Mouse (Mus musculus) myocyte (in vitro differentiated cells): ENCODE data around the gene Tada3. TPM values are rescaled to one million over a fixed set of nuclear protein-coding genes. Genes with fewer than 3 reads are reported as not detected.

Source experiments
- H3K27me3 ChIP-seq: one replicate; pipeline ENCODE4 v1.6.1; 2011; ENCODE audit not compliant: control insufficient read depth, insufficient read depth, insufficient read length
- H3K36me3 ChIP-seq: one replicate; pipeline ENCODE4 v1.6.1; 2011; ENCODE audit not compliant: control insufficient read depth, insufficient read depth
- H3K4me2 ChIP-seq: one replicate; pipeline ENCODE4 v1.6.1; 2011; ENCODE audit warnings: low read depth, control low read depth
- H3K4me3 ChIP-seq: one replicate; pipeline ENCODE4 v1.5.1; 2011; ENCODE audit warnings: mild to moderate bottlenecking, control low read depth, moderate library complexity
- H3K79me2 ChIP-seq: one replicate; pipeline ENCODE4 v1.6.1; 2011; ENCODE audit not compliant: control insufficient read depth, insufficient read depth
- H3ac ChIP-seq: one replicate; pipeline ENCODE4 v1.6.1; 2011; ENCODE audit not compliant: control insufficient read depth, insufficient read length
- CEBPB ChIP-seq: IDR thresholded peaks from 2 replicates; pipeline ENCODE4 v1.6.1; 2011; ENCODE audit warnings: mild to moderate bottlenecking, moderate library complexity; ENCODE audit not compliant: poor library complexity, insufficient read depth, severe bottlenecking
- E2F4 ChIP-seq: IDR thresholded peaks from one replicate; pipeline ENCODE4 v1.6.1; 2011; ENCODE audit warnings: mild to moderate bottlenecking, control low read depth, moderate library complexity; ENCODE audit not compliant: insufficient read depth
- MAX ChIP-seq: IDR thresholded peaks from one replicate; pipeline ENCODE4 v1.6.1; 2011; ENCODE audit warnings: low read depth, mild to moderate bottlenecking, control low read depth
- MYOD1 ChIP-seq, 3 experiments: IDR thresholded peaks; one replicate each; pipeline ENCODE4 v1.6.1; 2011; ENCODE audit warnings: control low read depth in 2 of 3, low read depth in 2 of 3, mild to moderate bottlenecking in 2 of 3, moderate library complexity in 1 of 3; ENCODE audit not compliant: insufficient read length in 2 of 3, control insufficient read depth in 1 of 3
- MYOG ChIP-seq, 3 experiments: IDR thresholded peaks; one replicate each; pipeline ENCODE4 v1.6.1; 2011; ENCODE audit warnings: control low read depth in 2 of 3, low read depth in 2 of 3, mild to moderate bottlenecking in 2 of 3; ENCODE audit not compliant: insufficient read length in 2 of 3, control insufficient read depth in 1 of 3, insufficient read depth in 1 of 3
- POLR2A ChIP-seq: IDR thresholded peaks from one replicate; pipeline ENCODE4 v1.6.1; 2011; ENCODE audit warnings: low read depth, mild to moderate bottlenecking, control low read depth, moderate library complexity; ENCODE audit not compliant: insufficient read length
- POLR2AphosphoS2 ChIP-seq: IDR thresholded peaks from one replicate; pipeline ENCODE4 v1.6.1; 2011; ENCODE audit warnings: low read depth, control low read depth; ENCODE audit not compliant: insufficient read length
- REST ChIP-seq: IDR thresholded peaks from one replicate; pipeline ENCODE4 v1.6.1; 2011; ENCODE audit warnings: mild to moderate bottlenecking, control low read depth, moderate library complexity; ENCODE audit not compliant: insufficient read depth, insufficient read length
- SRF ChIP-seq: IDR thresholded peaks from one replicate; pipeline ENCODE4 v1.6.1; 2011; ENCODE audit warnings: low read depth; ENCODE audit not compliant: control insufficient read depth, insufficient read length
- TCF12 ChIP-seq: IDR thresholded peaks from one replicate; pipeline ENCODE4 v1.6.1; 2011; ENCODE audit warnings: mild to moderate bottlenecking, control low read depth; ENCODE audit not compliant: poor library complexity, insufficient read depth, severe bottlenecking
- TCF3 ChIP-seq: IDR thresholded peaks from one replicate; pipeline ENCODE4 v1.6.1; 2011; ENCODE audit warnings: low read depth, control low read depth; ENCODE audit not compliant: insufficient read length
- USF1 ChIP-seq: IDR thresholded peaks from one replicate; pipeline ENCODE4 v1.6.1; 2011; ENCODE audit warnings: low read depth, mild to moderate bottlenecking, control low read depth, moderate library complexity
- polyA plus RNA-seq: library from polyadenylated mRNA; unstranded; fragments of >200 nt; fragmentation: generic; extraction: Trizol; gene quantifications from one replicate; pipeline ENCODE4 v1.2.1, GENCODE M21; 2012; ENCODE audit warnings: missing spikeins

The Tada3 gene
- polyA plus RNA-seq, 1 experiment: 32.1 TPM

- no peak for TF ChIP-seq MYOG (IDR thresholded peaks at IDR 0.05; ENCODE audit: control insufficient read depth in 1 of 3, insufficient read depth in 1 of 3, insufficient read length in 2 of 3, low read depth in 2 of 3)
- TF ChIP-seq POLR2AphosphoS2: no peak
- no peak for TF ChIP-seq USF1
- TF ChIP-seq SRF: no peak
- TF ChIP-seq POLR2A: no peak
- no peak for TF ChIP-seq REST
- no peak for TF ChIP-seq MYOD1 (IDR thresholded peaks at IDR 0.05; ENCODE audit: control insufficient read depth in 1 of 3, insufficient read length in 2 of 3, low read depth in 2 of 3)
- TF ChIP-seq TCF12: no peak
- TF ChIP-seq CEBPB: no peak
- TF ChIP-seq E2F4: no peak
- TF ChIP-seq TCF3: no peak
- Histone ChIP-seq H3K4me2 (no peak overlapping the region), H3K4me3 (no peak overlapping the region), H3K79me2 (no peaks in the 10 kb centered on the region), H3ac (no peak overlapping the region), H3K36me3 (peaks cover 3% of the 10 kb centered on the region), H3K27me3 (no peaks in the 10 kb centered on the region)
Measured at GRCm38 (mm10) chr6:113364518-113365135, 13.1 kb downstream of the Tada3 start.

- H3K4me3 ChIP-seq: no peak overlapping the region
- H3ac ChIP-seq: no peak overlapping the region
- TF ChIP-seq USF1 (no peak), POLR2AphosphoS2 (no peak), TCF3 (no peak), TCF12 (no peak), MAX (no peak), E2F4 (no peak), MYOG (IDR thresholded peaks at IDR 0.05; ENCODE audit: control insufficient read depth in 1 of 3, insufficient read depth in 1 of 3, insufficient read length in 2 of 3, low read depth in 2 of 3) (no peak), SRF (no peak), REST (no peak), MYOD1 (IDR thresholded peaks at IDR 0.05; ENCODE audit: control insufficient read depth in 1 of 3, insufficient read length in 2 of 3, low read depth in 2 of 3) (no peak), POLR2A (no peak), CEBPB (no peak)
- H3K36me3 ChIP-seq: peaks cover 3% of the 10 kb centered on the region
- H3K79me2 ChIP-seq: no peaks in the 10 kb centered on the region
- no peak overlapping the region for H3K4me2 ChIP-seq
- no peaks in the 10 kb centered on the region for H3K27me3 ChIP-seq
Measured at GRCm38 (mm10) chr6:113362241-113362640, 15.4 kb downstream of the Tada3 start.

DNA sequence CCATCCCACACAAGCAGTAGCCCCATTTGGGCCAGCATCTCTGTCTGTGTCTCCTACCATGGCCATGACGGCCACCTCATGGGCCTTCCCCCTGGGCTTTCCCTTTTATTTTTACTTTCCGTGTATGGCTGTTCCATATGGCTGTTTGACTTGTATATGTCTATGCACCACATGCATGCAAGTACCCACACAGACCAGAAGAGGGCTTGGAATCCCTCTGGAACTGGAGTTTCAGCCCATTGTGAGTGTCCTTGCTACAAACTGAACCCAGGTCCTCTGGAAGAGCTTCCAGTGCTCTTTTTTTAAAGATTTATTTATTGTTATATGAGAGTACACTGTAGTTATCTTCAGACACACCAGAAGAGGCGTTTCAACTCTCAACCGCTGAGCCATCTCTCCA, 16.2 kb downstream of the Tada3 start:
- Histone ChIP-seq H3K4me2 (no peak overlapping the region), H3K79me2 (no peaks in the 10 kb centered on the region), H3K27me3 (no peaks in the 10 kb centered on the region), H3ac (no peak overlapping the region), H3K4me3 (no peak overlapping the region), H3K36me3 (no peaks in the 10 kb centered on the region)
- TF ChIP-seq E2F4: no peak
- no peak for TF ChIP-seq TCF12
- TF ChIP-seq CEBPB: no peak
- TF ChIP-seq USF1: no peak
- TF ChIP-seq MYOG (IDR thresholded peaks at IDR 0.05; ENCODE audit: control insufficient read depth in 1 of 3, insufficient read depth in 1 of 3, insufficient read length in 2 of 3, low read depth in 2 of 3): no peak
- no peak for TF ChIP-seq REST
- no peak for TF ChIP-seq MYOD1 (IDR thresholded peaks at IDR 0.05; ENCODE audit: control insufficient read depth in 1 of 3, insufficient read length in 2 of 3, low read depth in 2 of 3)
- TF ChIP-seq POLR2A: no peak
- TF ChIP-seq POLR2AphosphoS2: no peak
- no peak for TF ChIP-seq MAX
- no peak for TF ChIP-seq TCF3
- TF ChIP-seq SRF: no peak

- Histone ChIP-seq H3K4me3 (no peak overlapping the region), H3K27me3 (no peaks in the 10 kb centered on the region), H3K36me3 (no peaks in the 10 kb centered on the region), H3ac (no peak overlapping the region), H3K4me2 (no peak overlapping the region), H3K79me2 (no peaks in the 10 kb centered on the region)
- no peak for TF ChIP-seq MAX
- no peak for TF ChIP-seq SRF
- no peak for TF ChIP-seq E2F4
- TF ChIP-seq POLR2A: no peak
- TF ChIP-seq MYOG (IDR thresholded peaks at IDR 0.05; ENCODE audit: control insufficient read depth in 1 of 3, insufficient read depth in 1 of 3, insufficient read length in 2 of 3, low read depth in 2 of 3): no peak
- no peak for TF ChIP-seq TCF12
- TF ChIP-seq MYOD1 (IDR thresholded peaks at IDR 0.05; ENCODE audit: control insufficient read depth in 1 of 3, insufficient read length in 2 of 3, low read depth in 2 of 3): no peak
- TF ChIP-seq USF1: no peak
- no peak for TF ChIP-seq CEBPB
- TF ChIP-seq TCF3: no peak
- TF ChIP-seq POLR2AphosphoS2: no peak
- no peak for TF ChIP-seq REST
Measured at GRCm38 (mm10) chr6:113353696-113354095, 24.0 kb downstream of the Tada3 start.

DNA sequence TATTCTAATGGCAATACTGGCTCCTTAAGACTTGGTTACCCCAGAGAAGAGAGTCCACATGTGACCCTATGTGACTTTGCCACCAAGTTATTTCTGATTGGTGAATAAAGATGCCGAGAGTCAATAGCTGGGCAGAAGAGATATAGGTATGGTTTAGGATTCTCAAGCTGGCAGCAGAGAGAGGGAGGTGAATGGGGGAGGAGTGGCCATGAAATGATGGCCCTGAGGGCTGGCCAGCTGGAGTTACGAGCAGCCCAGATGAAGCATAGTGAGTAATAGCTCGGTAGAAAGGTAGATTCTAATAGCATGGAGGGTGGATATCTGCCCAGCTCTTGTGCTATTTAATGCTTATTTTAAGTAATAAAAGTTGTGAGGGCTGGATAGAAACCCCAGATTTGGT, 24.9 kb downstream of the Tada3 start:
- H3K79me2 ChIP-seq: no peaks in the 10 kb centered on the region
- H3K4me2 ChIP-seq: no peak overlapping the region
- TF ChIP-seq CEBPB (no peak), POLR2AphosphoS2 (no peak), POLR2A (no peak), MAX (no peak), SRF (no peak), MYOD1 (IDR thresholded peaks at IDR 0.05; ENCODE audit: control insufficient read depth in 1 of 3, insufficient read length in 2 of 3, low read depth in 2 of 3) (no peak), E2F4 (no peak), USF1 (no peak)
- no peaks in the 10 kb centered on the region for H3K36me3 ChIP-seq
- H3ac ChIP-seq: no peak overlapping the region
- no peak overlapping the region for H3K4me3 ChIP-seq
- no peaks in the 10 kb centered on the region for H3K27me3 ChIP-seq
